Mouse (Mus musculus) MEL (cell line): Measurements from ENCODE around the gene Nedd8. TPM values are rescaled to one million over a fixed set of nuclear protein-coding genes. Genes with fewer than 3 reads are reported as not detected.

Experiments
- DNase-seq: peaks from one replicate; pipeline ENCODE4 v3.0.0; 2011; ENCODE audit warnings: low read depth, low spot score
- H3K27ac ChIP-seq: 2 replicates; pipeline ENCODE4 v1.5.1; 2012; ENCODE audit warnings: low read depth, mild to moderate bottlenecking, control low read depth, low read length, moderate library complexity; ENCODE audit not compliant: control insufficient read depth
- H3K27me3 ChIP-seq, 2 experiments: fragments of 150-350 bp in 1 of 2; sonication (generic) in 1 of 2; 2 replicates each; pipeline ENCODE4 v1.6.1; 2012; ENCODE audit warnings: low read length in 2 of 2, mild to moderate bottlenecking in 2 of 2, improper control_type of control experiment in 1 of 2, moderate library complexity in 1 of 2; ENCODE audit not compliant: insufficient read depth in 2 of 2, control insufficient read depth in 1 of 2
- H3K36me3 ChIP-seq, 2 experiments: 2 replicates each; pipeline ENCODE4 v1.6.1; 2012 to 2014; ENCODE audit warnings: low read length in 2 of 2, improper control_type of control experiment in 1 of 2, inconsistent platforms in 1 of 2, mild to moderate bottlenecking in 1 of 2; ENCODE audit not compliant: insufficient read depth in 2 of 2, control insufficient read depth in 1 of 2
- H3K4me1 ChIP-seq, 2 experiments: fragments of 150-350 bp in 1 of 2; sonication (generic) in 1 of 2; 2 replicates each; pipeline ENCODE4 v1.6.1; 2012; ENCODE audit warnings: low read length in 2 of 2, improper control_type of control experiment in 1 of 2, mild to moderate bottlenecking in 1 of 2; ENCODE audit not compliant: insufficient read depth in 2 of 2, control insufficient read depth in 1 of 2
- H3K4me3 ChIP-seq, 2 experiments: fragments of 150-350 bp in 1 of 2; sonication (generic) in 1 of 2; 2 replicates each; pipeline ENCODE4 v1.5.1; 2012; ENCODE audit warnings: low read depth in 2 of 2, low read length in 2 of 2, mild to moderate bottlenecking in 2 of 2, moderate library complexity in 2 of 2, control low read depth in 1 of 2, improper control_type of control experiment in 1 of 2; ENCODE audit not compliant: control insufficient read depth in 1 of 2, insufficient read depth in 1 of 2
- H3K79me2 ChIP-seq: 2 replicates; pipeline ENCODE4 v1.6.1; 2012; ENCODE audit warnings: mild to moderate bottlenecking, low read length, moderate library complexity; ENCODE audit not compliant: control insufficient read depth, poor library complexity, insufficient read depth
- H3K9ac ChIP-seq: 2 replicates; pipeline ENCODE4 v1.6.1; 2012; ENCODE audit warnings: low read depth, mild to moderate bottlenecking, control low read depth, low read length, moderate library complexity; ENCODE audit not compliant: control insufficient read depth, poor library complexity, severe bottlenecking
- H3K9me3 ChIP-seq: fragments of 150-350 bp; sonication (generic); replicated peaks from 2 replicates; pipeline ENCODE4 v1.6.1; 2012; ENCODE audit warnings: mild to moderate bottlenecking, low read length, improper control_type of control experiment, moderate library complexity; ENCODE audit not compliant: insufficient read depth
- E2F4 ChIP-seq: IDR thresholded peaks from 2 replicates; pipeline ENCODE4 v1.6.1; 2011; ENCODE audit warnings: low read depth, low read length, improper control_type of control experiment, borderline replicate concordance
- JUND ChIP-seq: IDR thresholded peaks from 2 replicates; pipeline ENCODE4 v1.6.1; 2011; ENCODE audit warnings: low read depth, mild to moderate bottlenecking, improper control_type of control experiment, low read length
- MAX ChIP-seq: IDR thresholded peaks from 2 replicates; pipeline ENCODE4 v1.6.1; 2011; ENCODE audit warnings: low read length, improper control_type of control experiment
- MEF2A ChIP-seq: IDR thresholded peaks from 2 replicates; pipeline ENCODE4 v1.6.1; 2014; ENCODE audit warnings: low read depth, mild to moderate bottlenecking, inconsistent platforms, low read length, improper control_type of control experiment; ENCODE audit not compliant: poor library complexity, insufficient replicate concordance, severe bottlenecking; ENCODE audit errors: extremely low read depth
- MXI1 ChIP-seq: IDR thresholded peaks from 2 replicates; pipeline ENCODE4 v1.6.1; 2011; ENCODE audit warnings: mild to moderate bottlenecking, low read depth, low read length, improper control_type of control experiment
- MYB ChIP-seq: IDR thresholded peaks from 2 replicates; pipeline ENCODE4 v1.6.1; 2011; ENCODE audit warnings: mild to moderate bottlenecking, low read depth, low read length, improper control_type of control experiment
- MYC ChIP-seq: IDR thresholded peaks from 2 replicates; pipeline ENCODE4 v1.6.1; 2011; ENCODE audit warnings: low read depth, mild to moderate bottlenecking, low read length, improper control_type of control experiment, moderate library complexity
- NELFE ChIP-seq: IDR thresholded peaks from 2 replicates; pipeline ENCODE4 v1.6.1; 2011; ENCODE audit warnings: low read depth, low read length, improper control_type of control experiment
- NRF1 ChIP-seq: IDR thresholded peaks from 2 replicates; pipeline ENCODE4 v1.6.1; 2014; ENCODE audit warnings: low read depth, mild to moderate bottlenecking, inconsistent platforms, low read length, improper control_type of control experiment, moderate library complexity; ENCODE audit not compliant: poor library complexity, insufficient read depth, severe bottlenecking
- POLR2A ChIP-seq, 2 experiments: IDR thresholded peaks; 2 replicates each; pipeline ENCODE4 v1.6.1; 2011 to 2012; ENCODE audit warnings: low read length in 2 of 2, mild to moderate bottlenecking in 2 of 2, control low read depth in 1 of 2, improper control_type of control experiment in 1 of 2, low read depth in 1 of 2, moderate library complexity in 1 of 2; ENCODE audit not compliant: control insufficient read depth in 1 of 2, insufficient read depth in 1 of 2, poor library complexity in 1 of 2
- RAD21 ChIP-seq: IDR thresholded peaks from 2 replicates; pipeline ENCODE4 v1.6.1; 2011; ENCODE audit warnings: mild to moderate bottlenecking, low read depth, low read length, improper control_type of control experiment
- RCOR1 ChIP-seq: IDR thresholded peaks from 2 replicates; pipeline ENCODE4 v1.6.1; 2012; ENCODE audit warnings: low read depth, mild to moderate bottlenecking, inconsistent platforms, low read length, improper control_type of control experiment
- SIN3A ChIP-seq: IDR thresholded peaks from 2 replicates; pipeline ENCODE4 v1.6.1; 2012; ENCODE audit warnings: low read length, improper control_type of control experiment, inconsistent platforms
- SMC3 ChIP-seq: IDR thresholded peaks from 2 replicates; pipeline ENCODE4 v1.6.1; 2011; ENCODE audit warnings: low read depth, low read length, improper control_type of control experiment
- TAL1 ChIP-seq: IDR thresholded peaks from 2 replicates; pipeline ENCODE4 v1.6.1; 2012; ENCODE audit warnings: mild to moderate bottlenecking, inconsistent platforms, low read length, moderate library complexity, mixed read lengths
- UBTF ChIP-seq: IDR thresholded peaks from 2 replicates; pipeline ENCODE4 v1.6.1; 2012; ENCODE audit warnings: low read depth, mild to moderate bottlenecking, inconsistent platforms, low read length, improper control_type of control experiment, moderate library complexity, borderline replicate concordance; ENCODE audit not compliant: insufficient read depth
- USF1 ChIP-seq: IDR thresholded peaks from 2 replicates; pipeline ENCODE4 v1.6.1; 2014; ENCODE audit warnings: low read depth, mild to moderate bottlenecking, inconsistent platforms, low read length, improper control_type of control experiment, moderate library complexity
- USF2 ChIP-seq, 2 experiments: IDR thresholded peaks; 2 replicates each; pipeline ENCODE4 v1.6.1; 2011 to 2012; ENCODE audit warnings: improper control_type of control experiment in 2 of 2, low read length in 2 of 2, borderline replicate concordance in 1 of 2, inconsistent platforms in 1 of 2, low read depth in 1 of 2, mild to moderate bottlenecking in 1 of 2; ENCODE audit not compliant: insufficient read depth in 1 of 2
- ZC3H11A ChIP-seq: IDR thresholded peaks from 2 replicates; pipeline ENCODE4 v1.6.1; 2012; ENCODE audit warnings: low read depth, mild to moderate bottlenecking, inconsistent platforms, low read length, improper control_type of control experiment
- ZKSCAN1 ChIP-seq: IDR thresholded peaks from 2 replicates; pipeline ENCODE4 v1.6.1; 2012; ENCODE audit warnings: low read depth, mild to moderate bottlenecking, inconsistent platforms, low read length, improper control_type of control experiment, moderate library complexity
- ZNF384 ChIP-seq: IDR thresholded peaks from 2 replicates; pipeline ENCODE4 v1.6.1; 2012; ENCODE audit warnings: low read depth, mild to moderate bottlenecking, inconsistent platforms, low read length, improper control_type of control experiment
- polyA plus RNA-seq, 2 experiments: library from polyadenylated mRNA; stranded (reverse) in 1 of 2; unstranded in 1 of 2; fragments of >175 nt in 1 of 2; fragments of >200 nt in 1 of 2; gene quantifications; 2 replicates each; pipeline versions ENCODE4 v1.2.1 to v1.2.4; 2012; ENCODE audit warnings: low replicate concordance in 2 of 2, low read depth in 1 of 2; ENCODE audit not compliant: insufficient read length in 2 of 2, insufficient read depth in 1 of 2, missing spikeins in 1 of 2
- total RNA-seq: library from RNA; depleted of rRNA; stranded (reverse); fragments of 300-350 nt; gene quantifications from 2 replicates; pipeline ENCODE4 v1.2.3, GENCODE M21; 2012

Gene Nedd8
- total and polyA plus RNA-seq, 3 experiments, result 515 to 528 TPM; not detected in 1

- Histone ChIP-seq H3K4me3 (no peak overlapping the region), H3K27me3 (no peaks in the 10 kb centered on the region), H3K27ac (no peak overlapping the region), H3K4me1 (peaks cover 0 to 14% of the 10 kb centered on the region in 2 experiments; a peak in 2 of 4 replicates), H3K79me2 (peaks cover 42% of the 10 kb centered on the region), H3K9ac (no peak overlapping the region), H3K9me3 (no peaks in the 10 kb centered on the region), H3K36me3 (peaks cover 4 to 15% of the 10 kb centered on the region in 2 experiments)
- no peak for TF ChIP-seq NRF1
- TF ChIP-seq JUND, result no peak
- TF ChIP-seq MXI1, result no peak
- TF ChIP-seq POLR2A (IDR thresholded peaks at IDR 0.05; ENCODE audit: control insufficient read depth in 1 of 2, insufficient read depth in 1 of 2, low read depth in 1 of 2, low read length in 2 of 2, poor library complexity in 1 of 2), result no peak
- TF ChIP-seq SMC3, result no peak
- no peak for TF ChIP-seq ZKSCAN1
- TF ChIP-seq SIN3A, result no peak
- TF ChIP-seq MAX, result no peak
- TF ChIP-seq USF1, result no peak
- no peak for TF ChIP-seq RCOR1
- DNase-seq, result no peak
Measured at GRCm38 (mm10) chr14:55641291-55641690, 30.6 kb downstream of the Nedd8 start.

GRCm38 (mm10) chr14:55640816-55641215, 31.1 kb downstream of the Nedd8 start:
- Histone ChIP-seq H3K36me3 (peaks cover 4 to 17% of the 10 kb centered on the region in 2 experiments), H3K79me2 (peaks cover 42% of the 10 kb centered on the region), H3K4me1 (peaks cover 0 to 14% of the 10 kb centered on the region in 2 experiments; a peak in 2 of 4 replicates), H3K27ac (no peak overlapping the region), H3K27me3 (no peaks in the 10 kb centered on the region), H3K9ac (no peak overlapping the region), H3K9me3 (no peaks in the 10 kb centered on the region), H3K4me3 (no peak overlapping the region)
- DNase-seq, result no peak
- TF ChIP-seq NELFE, result no peak
- no peak for TF ChIP-seq SMC3
- no peak for TF ChIP-seq UBTF
- no peak for TF ChIP-seq TAL1
- TF ChIP-seq ZC3H11A, result no peak
- no peak for TF ChIP-seq ZKSCAN1
- no peak for TF ChIP-seq JUND
- no peak for TF ChIP-seq MYC
- no peak for TF ChIP-seq MYB
- no peak for TF ChIP-seq MAX
- no peak for TF ChIP-seq USF2 (IDR thresholded peaks at IDR 0.05; ENCODE audit: borderline replicate concordance in 1 of 2, insufficient read depth in 1 of 2, low read depth in 1 of 2, low read length in 2 of 2)
- TF ChIP-seq ZNF384, result no peak
- no peak for TF ChIP-seq RAD21
- TF ChIP-seq SIN3A, result no peak
- TF ChIP-seq MEF2A, result no peak
- TF ChIP-seq E2F4, result no peak
- TF ChIP-seq NRF1, result no peak
